Mouse (Mus musculus): ENCODE results near the gene Pip5k1c.

DNA sequence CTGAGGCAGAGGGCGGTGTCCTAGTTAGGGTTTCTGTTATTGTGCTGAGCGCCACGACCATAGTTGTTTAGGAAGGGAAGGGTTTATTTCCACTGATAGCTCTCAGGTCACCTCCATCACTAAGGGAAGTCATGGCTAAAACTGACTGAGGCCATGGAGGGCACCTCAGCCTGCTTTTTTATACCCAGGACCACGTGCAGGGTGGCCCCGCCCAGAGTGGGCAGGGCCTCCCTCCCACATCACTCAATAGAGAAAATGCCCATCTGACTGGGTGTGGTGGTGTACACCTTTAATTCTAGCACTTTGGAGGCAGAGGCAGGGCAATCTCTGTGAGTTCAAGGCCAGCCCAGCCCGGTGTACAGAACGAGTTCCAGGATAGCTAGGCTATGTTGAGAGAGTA, 21.4 kb downstream of the Pip5k1c start:
- TF ChIP-seq CTCF (IDR thresholded peaks at IDR 0.05; ENCODE audit: low read depth, low read length) (no peak), POLR2A (IDR thresholded peaks at IDR 0.05; ENCODE audit: extremely low read depth, insufficient read depth, low read length) (no peak)

Measured in liver, adult 2 months (tissue).